7 mouse cellular contexts compared by ENCODE assay signal in genomic region chr17:53657391-53657790, GRCm38 (mm10). TPM values are rescaled to one million over a fixed set of nuclear protein-coding genes. Genes with fewer than 3 reads are reported as not detected.
DNase-seq lines count a peak whose midpoint lies in the region; ATAC-seq and TF ChIP-seq lines count a peak whose summit lies in the region.
"Not testable (repeated sequence)": the region's sequence is repeated elsewhere in the genome, so short reads cannot be mapped to it uniquely, and the experiment has no call there.

No protein-coding gene starts in this region.

- peak; percentile 77; the same call in 1 of the 2 replicates for ATAC-seq in frontal cortex, adult (ENCODE audit: low TSS enrichment)
- ATAC-seq in kidney, postnatal 0 days (replicated peaks; ENCODE audit: low FRiP score, low read depth); stomach, postnatal 0 days (ENCODE audit: low FRiP score, low TSS enrichment): not testable (repeated sequence)

- H3K4me1 ChIP-seq in kidney, postnatal 0 days (replicated peaks; ENCODE audit: insufficient read depth, low read length); stomach, postnatal 0 days (replicated peaks; ENCODE audit: control insufficient read depth, insufficient read depth): not testable (repeated sequence)

- H3K27me3 ChIP-seq in kidney, postnatal 0 days (ENCODE audit: insufficient read depth, low read length); stomach, postnatal 0 days (ENCODE audit: control insufficient read depth, insufficient read depth, low read length): not testable (repeated sequence)

- TF ChIP-seq CTCF in kidney, postnatal 0 days (IDR thresholded peaks at IDR 0.05; ENCODE audit: low read depth) = peak; percentile 72
- TF ChIP-seq CTCF in stomach, postnatal 0 days (IDR thresholded peaks at IDR 0.05; ENCODE audit: low read depth) = peak; percentile 73

- not testable (repeated sequence) for H3K4me3 ChIP-seq in kidney, postnatal 0 days (replicated peaks; ENCODE audit: low read depth, low read length); stomach, postnatal 0 days (ENCODE audit: low read depth, low read length)

- not testable (repeated sequence) for TF ChIP-seq EP300 in stomach, postnatal 0 days (optimal IDR thresholded peaks at IDR 0.05)

- not testable (repeated sequence) for H3K9me3 ChIP-seq in kidney, postnatal 0 days (replicated peaks; ENCODE audit: low read length); stomach, postnatal 0 days (ENCODE audit: control insufficient read depth, low read length)

- WGBS in kidney, postnatal 0 days = 74% methylated on average over 2 of the region's 2 CpGs
- WGBS in stomach, postnatal 0 days = 54% methylated on average over 2 of the region's 2 CpGs

- peak; percentile 50 for DNase-seq in ES-CJ7 (ENCODE audit: low read depth, low spot score)
- peak; percentile 7 to 49 for DNase-seq in adrenal gland, postnatal 36 days
- peak; percentile 24 to 36 for DNase-seq in cerebellum, postnatal 36 days
- peak; percentile 14 for DNase-seq in kidney, postnatal 0 days (ENCODE audit: low spot score)
- peak; percentile 10 for DNase-seq in lung, postnatal 14 days
- DNase-seq in stomach, postnatal 0 days (ENCODE audit: low spot score) = not testable (repeated sequence)

- H3K27ac ChIP-seq in kidney, postnatal 0 days; stomach, postnatal 0 days (replicated peaks): not testable (repeated sequence)

- H3K36me3 ChIP-seq in kidney, postnatal 0 days (ENCODE audit: insufficient read depth, low read length) = peaks cover 18% of the 10 kb centered on the region; the same call in 1 of the 2 replicates
- H3K36me3 ChIP-seq in stomach, postnatal 0 days (ENCODE audit: control insufficient read depth, insufficient read depth, low read length) = not testable (repeated sequence)

- H3K4me2 ChIP-seq in kidney, postnatal 0 days (ENCODE audit: low read length); stomach, postnatal 0 days (replicated peaks; ENCODE audit: low read depth): not testable (repeated sequence)

- H3K9ac ChIP-seq in kidney, postnatal 0 days (ENCODE audit: low read depth, low read length); stomach, postnatal 0 days (ENCODE audit: low read length): not testable (repeated sequence)

RNA-seq across cellular contexts. Expression of gene Sgo1, which starts 31.7 kb away (rescaled TPM):
- total RNA-seq in adrenal gland, postnatal 36 days (2021) = 1 to 10 TPM; 1.2 to 1.4 TPM
- 21.3 and 21.7 TPM in 2 replicates for polyA plus RNA-seq in kidney, postnatal 0 days (2015; fragmentation: Nextera tagmentation; extraction: Ambion mirVana)
- polyA plus RNA-seq in stomach, postnatal 0 days (2015; fragmentation: Nextera tagmentation; extraction: Ambion mirVana) = 10.3 and 14.0 TPM in 2 replicates
